Mouse (Mus musculus): Measurements from ENCODE around the gene Ctnna2. TPM values are rescaled to one million over a fixed set of nuclear protein-coding genes. Genes with fewer than 3 reads are reported as not detected.

Ctnna2 gene
- polyA plus RNA-seq, 1 experiment: 86.0 TPM

GRCm38 (mm10) chr6:77482081-77482480, 497.4 kb downstream of the Ctnna2 start:
- no peak for TF ChIP-seq CTCF (IDR thresholded peaks at IDR 0.05; ENCODE audit: extremely low read depth, insufficient read depth, low read length)
- no peak for TF ChIP-seq POLR2A (IDR thresholded peaks at IDR 0.05; ENCODE audit: extremely low read depth, insufficient read depth, low read length)
- no peak overlapping the region for H3K27ac ChIP-seq (ENCODE audit: insufficient read depth, low read length)
- no peaks in the 10 kb centered on the region for H3K4me1 ChIP-seq (ENCODE audit: control insufficient read depth, insufficient read depth, low read length)
- H3K4me3 ChIP-seq (ENCODE audit: insufficient read depth, low read length): no peak overlapping the region

- peak overlapping the region; percentile 38; the same call in 1 of the 2 replicates for H3K27ac ChIP-seq (ENCODE audit: insufficient read depth, low read length)
- H3K4me3 ChIP-seq (ENCODE audit: insufficient read depth, low read length): no peak overlapping the region
- peaks cover 6% of the 10 kb centered on the region; the same call in 1 of the 2 replicates for H3K4me1 ChIP-seq (ENCODE audit: control insufficient read depth, insufficient read depth, low read length)
- TF ChIP-seq POLR2A (IDR thresholded peaks at IDR 0.05; ENCODE audit: extremely low read depth, insufficient read depth, low read length) (no peak), CTCF (IDR thresholded peaks at IDR 0.05; ENCODE audit: extremely low read depth, insufficient read depth, low read length) (no peak)
Observed at GRCm38 (mm10) chr6:77475354-77475753, 504.1 kb downstream of the Ctnna2 start.

GRCm38 (mm10) chr6:77473256-77473655, 506.2 kb downstream of the Ctnna2 start:
- Histone ChIP-seq H3K4me1 (ENCODE audit: control insufficient read depth, insufficient read depth, low read length) (peaks cover 6% of the 10 kb centered on the region; the same call in 1 of the 2 replicates), H3K27ac (ENCODE audit: insufficient read depth, low read length) (no peak overlapping the region), H3K4me3 (ENCODE audit: insufficient read depth, low read length) (no peak overlapping the region)
- TF ChIP-seq CTCF (IDR thresholded peaks at IDR 0.05; ENCODE audit: extremely low read depth, insufficient read depth, low read length) (no peak), POLR2A (IDR thresholded peaks at IDR 0.05; ENCODE audit: extremely low read depth, insufficient read depth, low read length) (no peak)

GRCm38 (mm10) chr6:77468058-77468457, 511.4 kb downstream of the Ctnna2 start:
- Histone ChIP-seq H3K27ac (ENCODE audit: insufficient read depth, low read length) (no peak overlapping the region), H3K4me1 (ENCODE audit: control insufficient read depth, insufficient read depth, low read length) (no peaks in the 10 kb centered on the region), H3K4me3 (ENCODE audit: insufficient read depth, low read length) (no peak overlapping the region)
- TF ChIP-seq CTCF (IDR thresholded peaks at IDR 0.05; ENCODE audit: extremely low read depth, insufficient read depth, low read length) (no peak), POLR2A (IDR thresholded peaks at IDR 0.05; ENCODE audit: extremely low read depth, insufficient read depth, low read length) (no peak)

GRCm38 (mm10) chr6:77462737-77463136, 516.8 kb downstream of the Ctnna2 start:
- Histone ChIP-seq H3K4me3 (ENCODE audit: insufficient read depth, low read length) (no peak overlapping the region), H3K4me1 (ENCODE audit: control insufficient read depth, insufficient read depth, low read length) (no peaks in the 10 kb centered on the region; the same call in 1 of the 2 replicates), H3K27ac (ENCODE audit: insufficient read depth, low read length) (no peak overlapping the region)
- TF ChIP-seq POLR2A (IDR thresholded peaks at IDR 0.05; ENCODE audit: extremely low read depth, insufficient read depth, low read length) (no peak), CTCF (IDR thresholded peaks at IDR 0.05; ENCODE audit: extremely low read depth, insufficient read depth, low read length) (no peak)

- H3K27ac ChIP-seq (ENCODE audit: insufficient read depth, low read length): no peak overlapping the region
- H3K4me3 ChIP-seq (ENCODE audit: insufficient read depth, low read length): no peak overlapping the region
- H3K4me1 ChIP-seq (ENCODE audit: control insufficient read depth, insufficient read depth, low read length): peaks cover 1% of the 10 kb centered on the region
- TF ChIP-seq CTCF (IDR thresholded peaks at IDR 0.05; ENCODE audit: extremely low read depth, insufficient read depth, low read length) (no peak), POLR2A (IDR thresholded peaks at IDR 0.05; ENCODE audit: extremely low read depth, insufficient read depth, low read length) (no peak)
Observed at GRCm38 (mm10) chr6:77457919-77458318, 521.6 kb downstream of the Ctnna2 start.

GRCm38 (mm10) chr6:77446861-77447260, 532.6 kb downstream of the Ctnna2 start:
- Histone ChIP-seq H3K4me3 (ENCODE audit: insufficient read depth, low read length) (no peak overlapping the region), H3K4me1 (ENCODE audit: control insufficient read depth, insufficient read depth, low read length) (peaks cover 5% of the 10 kb centered on the region), H3K27ac (ENCODE audit: insufficient read depth, low read length) (no peak overlapping the region)
- TF ChIP-seq CTCF (IDR thresholded peaks at IDR 0.05; ENCODE audit: extremely low read depth, insufficient read depth, low read length) (no peak), POLR2A (IDR thresholded peaks at IDR 0.05; ENCODE audit: extremely low read depth, insufficient read depth, low read length) (no peak)

- Histone ChIP-seq H3K4me1 (ENCODE audit: control insufficient read depth, insufficient read depth, low read length) (peaks cover 4% of the 10 kb centered on the region), H3K4me3 (ENCODE audit: insufficient read depth, low read length) (no peak overlapping the region; the same call in 1 of the 2 replicates), H3K27ac (ENCODE audit: insufficient read depth, low read length) (0 out of 2 replicates have a peak overlapping the region, but pooled peaks have one; percentile 17)
- TF ChIP-seq POLR2A (IDR thresholded peaks at IDR 0.05; ENCODE audit: extremely low read depth, insufficient read depth, low read length): no peak
- no peak for TF ChIP-seq CTCF (IDR thresholded peaks at IDR 0.05; ENCODE audit: extremely low read depth, insufficient read depth, low read length)
Observed at GRCm38 (mm10) chr6:77443906-77444305, 535.6 kb downstream of the Ctnna2 start.

- Histone ChIP-seq H3K4me3 (ENCODE audit: insufficient read depth, low read length) (no peak overlapping the region), H3K4me1 (ENCODE audit: control insufficient read depth, insufficient read depth, low read length) (peaks cover 4% of the 10 kb centered on the region), H3K27ac (ENCODE audit: insufficient read depth, low read length) (no peak overlapping the region)
- no peak for TF ChIP-seq CTCF (IDR thresholded peaks at IDR 0.05; ENCODE audit: extremely low read depth, insufficient read depth, low read length)
- TF ChIP-seq POLR2A (IDR thresholded peaks at IDR 0.05; ENCODE audit: extremely low read depth, insufficient read depth, low read length): no peak
Observed at GRCm38 (mm10) chr6:77441051-77441450, 538.4 kb downstream of the Ctnna2 start.

GRCm38 (mm10) chr6:77430381-77430780, 549.1 kb downstream of the Ctnna2 start:
- no peak for TF ChIP-seq POLR2A (IDR thresholded peaks at IDR 0.05; ENCODE audit: extremely low read depth, insufficient read depth, low read length)
- TF ChIP-seq CTCF (IDR thresholded peaks at IDR 0.05; ENCODE audit: extremely low read depth, insufficient read depth, low read length): no peak
- no peak overlapping the region for H3K4me3 ChIP-seq (ENCODE audit: insufficient read depth, low read length)

More at GRCm38 (mm10) chr6:77430381-77430780, 549.1 kb downstream of the Ctnna2 start:
- H3K27ac ChIP-seq (ENCODE audit: insufficient read depth, low read length): no peak overlapping the region
- H3K4me1 ChIP-seq (ENCODE audit: control insufficient read depth, insufficient read depth, low read length): peaks cover 4% of the 10 kb centered on the region; the same call in 1 of the 2 replicates
